Mouse (Mus musculus) liver, adult 2 months (tissue): ENCODE measurements around the gene Sox21.

Experiments
- CTCF ChIP-seq: fragments of 200-500 bp; IDR thresholded peaks from 2 replicates; pipeline ENCODE4 v1.5.1; 2011; ENCODE audit warnings: low read depth, low read length, control low read depth
- POLR2A ChIP-seq: fragments of 200-500 bp; IDR thresholded peaks from 2 replicates; pipeline ENCODE4 v1.6.1; 2011; ENCODE audit warnings: low read length, control low read depth; ENCODE audit not compliant: insufficient read depth; ENCODE audit errors: extremely low read depth

- no peak for TF ChIP-seq CTCF
- TF ChIP-seq POLR2A: no peak
Measured at GRCm38 (mm10) chr14:118212188-118212804, 24.5 kb downstream of the Sox21 start.
